Mouse (Mus musculus) C2C12 (cell line): Measurements from ENCODE around the gene Adgra3.

Experiments used
- CEBPB ChIP-seq: IDR thresholded peaks from one replicate; pipeline ENCODE4 v1.6.1; 2011; ENCODE audit warnings: low read depth, mild to moderate bottlenecking, control low read depth, moderate library complexity
- CTCF ChIP-seq: IDR thresholded peaks from one replicate; pipeline ENCODE4 v1.5.1; 2011; ENCODE audit not compliant: control insufficient read depth, insufficient read depth, insufficient read length
- MAX ChIP-seq: IDR thresholded peaks from one replicate; pipeline ENCODE4 v1.6.1; 2011; ENCODE audit warnings: mild to moderate bottlenecking, control low read depth
- MYOD1 ChIP-seq: IDR thresholded peaks from one replicate; pipeline ENCODE4 v1.6.1; 2011; ENCODE audit warnings: low read depth; ENCODE audit not compliant: control insufficient read depth, insufficient read length
- MYOG ChIP-seq: IDR thresholded peaks from one replicate; pipeline ENCODE4 v1.6.1; 2011; ENCODE audit not compliant: control insufficient read depth, insufficient read length; ENCODE audit errors: extremely low read depth
- USF1 ChIP-seq: IDR thresholded peaks from one replicate; pipeline ENCODE4 v1.6.1; 2011; ENCODE audit warnings: low read depth, mild to moderate bottlenecking, control low read depth, moderate library complexity

- no peak for TF ChIP-seq CTCF
- no peak for TF ChIP-seq MAX
- TF ChIP-seq MYOD1, result no peak
- TF ChIP-seq USF1, result no peak
- no peak for TF ChIP-seq CEBPB
- no peak for TF ChIP-seq MYOG
Observed at GRCm38 (mm10) chr5:50050668-50051425, 8.0 kb downstream of the Adgra3 start.
